Mouse (Mus musculus) bone marrow macrophage, adult 2 months (primary cell): ENCODE results near the gene Tex10.

Source experiments
- CTCF ChIP-seq: IDR thresholded peaks from 2 replicates; pipeline ENCODE4 v1.5.1; 2012; ENCODE audit warnings: low read depth, mild to moderate bottlenecking, low read length, moderate library complexity
- POLR2A ChIP-seq: IDR thresholded peaks from 2 replicates; pipeline ENCODE4 v1.6.1; 2012; ENCODE audit warnings: mild to moderate bottlenecking, low read depth, low read length, borderline replicate concordance

DNA sequence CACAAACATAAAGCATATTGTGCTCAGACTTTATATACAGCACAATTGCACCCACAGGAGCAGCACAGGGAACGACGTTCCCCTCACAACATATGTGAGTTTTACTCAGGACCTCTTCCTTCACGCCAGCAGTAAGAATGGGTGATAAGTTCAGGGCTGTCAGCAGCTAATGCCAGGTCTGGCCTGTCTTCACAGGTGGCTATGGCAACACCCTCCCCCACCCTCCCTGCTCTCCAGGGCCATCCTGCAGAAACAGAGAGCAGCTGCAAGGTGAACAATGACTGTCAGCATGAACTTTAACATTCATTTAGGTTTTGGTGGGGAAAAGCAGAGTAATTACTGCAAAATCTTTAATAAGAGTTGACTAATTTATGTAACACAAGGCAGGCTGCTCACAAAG is 45.8 kb downstream of the Tex10 start:
- TF ChIP-seq CTCF: no peak
- TF ChIP-seq POLR2A: no peak
